Mouse (Mus musculus): ENCODE measurements around the gene Elmsan1. TPM values are rescaled to one million over a fixed set of nuclear protein-coding genes. Genes with fewer than 3 reads are reported as not detected.

The Elmsan1 gene
- total RNA-seq, 2 experiments from 2014 or later, result 11.5 to 14.1 TPM

- no peak for ATAC-seq (replicated peaks; ENCODE audit: poor library complexity)
Observed at GRCm38 (mm10) chr12:84109924-84110323, 108.8 kb downstream of the Elmsan1 start.

- ATAC-seq (replicated peaks; ENCODE audit: poor library complexity), result peak; percentile 44
Observed at GRCm38 (mm10) chr12:84107692-84108091, 111.0 kb downstream of the Elmsan1 start.

DNA sequence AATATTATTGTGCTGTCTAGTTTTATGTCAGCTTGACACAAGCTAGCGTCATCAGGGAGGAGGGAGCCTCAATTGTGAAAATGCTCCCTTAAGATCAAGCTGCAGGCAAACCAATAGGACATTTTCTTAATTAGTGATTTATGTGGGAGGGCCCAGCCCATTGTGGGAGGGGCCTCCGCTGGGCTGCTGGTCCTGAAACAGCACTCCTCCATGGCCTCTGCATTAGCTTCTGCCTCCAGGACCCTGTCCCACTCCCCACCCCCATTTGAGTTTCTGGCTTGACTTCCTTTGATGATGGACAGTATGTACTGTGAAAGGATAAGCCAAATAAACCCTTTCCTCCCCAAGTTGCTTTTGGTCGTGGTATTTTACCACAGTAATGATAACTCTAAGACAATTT lies 111.7 kb downstream of the Elmsan1 start:
- no peak for ATAC-seq (replicated peaks; ENCODE audit: poor library complexity)

GRCm38 (mm10) chr12:84101493-84101845 lies 117.2 kb downstream of the Elmsan1 start:
- no peak for ATAC-seq (replicated peaks; ENCODE audit: poor library complexity)

GRCm38 (mm10) chr12:84100604-84101492 lies 117.8 kb downstream of the Elmsan1 start, which contains the start of gene Acot6:
Acot6 (plus strand) TSS chr12:84100654.
- peak; percentile 83 for ATAC-seq (replicated peaks; ENCODE audit: poor library complexity)

DNA sequence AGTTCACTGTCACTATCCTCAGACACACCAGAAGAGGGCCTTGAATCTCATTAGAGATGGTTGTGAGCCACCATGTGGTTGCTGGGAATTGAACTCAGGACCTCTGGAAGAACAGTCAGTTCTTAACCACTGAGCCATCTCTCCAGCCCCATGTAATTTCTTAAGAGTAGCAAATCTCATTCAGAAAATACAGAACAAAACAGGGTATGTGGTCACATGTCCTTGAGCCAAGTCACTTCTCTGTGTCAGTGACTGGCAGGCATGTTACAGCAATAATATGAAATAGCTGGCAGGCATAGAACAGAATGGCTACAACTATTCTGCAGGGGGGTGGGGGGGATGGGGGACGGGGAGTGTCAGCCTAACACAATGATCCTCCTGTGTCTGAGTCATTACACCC lies 118.6 kb downstream of the Elmsan1 start:
- ATAC-seq (replicated peaks; ENCODE audit: poor library complexity), result no peak

DNA sequence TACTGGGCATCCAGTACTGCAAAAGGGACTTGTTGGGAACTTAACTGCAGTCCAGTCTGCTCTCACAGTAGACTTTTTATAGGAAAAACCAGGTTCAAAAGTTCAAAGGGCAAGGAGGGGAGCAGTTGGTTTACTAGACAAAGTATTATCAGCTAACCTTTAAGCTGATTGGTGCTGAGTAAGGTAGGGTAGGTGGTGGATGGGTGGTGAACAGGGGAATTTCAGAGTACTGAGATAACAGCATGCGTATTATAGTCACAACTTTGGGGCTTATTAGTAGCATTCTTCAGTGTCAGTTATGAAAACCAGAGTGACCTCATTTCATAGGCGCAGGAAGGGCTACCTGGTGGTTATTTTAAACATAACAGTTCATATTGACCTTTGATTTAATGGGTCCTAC lies 119.1 kb downstream of the Elmsan1 start:
- no peak for ATAC-seq (replicated peaks; ENCODE audit: poor library complexity)

Other genes starting within 250 kb of the Elmsan1 start
- not detected in 2 replicates for gene Heatr4, start 234.0 kb downstream of the Elmsan1 start, total RNA-seq (2015)
- gene Heatr4, start 234.0 kb downstream of the Elmsan1 start, total RNA-seq (2017), result not detected in 2 replicates
- 12.1 and 13.3 TPM in 2 replicates for gene Acot2, start 231.0 kb downstream of the Elmsan1 start, total RNA-seq (2015)
- 9.4 and 12.7 TPM in 2 replicates for gene Acot2, start 231.0 kb downstream of the Elmsan1 start, total RNA-seq (2017)
- 10.8 and 14.6 TPM in 2 replicates for gene Acot1, start 209.4 kb downstream of the Elmsan1 start, total RNA-seq (2015)
- 11.8 and 13.6 TPM in 2 replicates for gene Acot1, start 209.4 kb downstream of the Elmsan1 start, total RNA-seq (2017)
- 0.07 TPM in 1 of 2 replicates, not detected in the other for gene Acot4, start 180.5 kb downstream of the Elmsan1 start, total RNA-seq (2015)
- gene Acot4, start 180.5 kb downstream of the Elmsan1 start, total RNA-seq (2017), result 0.03 TPM in 1 of 2 replicates, not detected in the other
- not detected in 2 replicates for gene Gm49366, start 179.9 kb downstream of the Elmsan1 start, total RNA-seq (2015)
- gene Gm49366, start 179.9 kb downstream of the Elmsan1 start, total RNA-seq (2017), result not detected in 2 replicates
- not detected in 2 replicates for gene Acot3, start 166.7 kb downstream of the Elmsan1 start, total RNA-seq (2015)
- not detected in 2 replicates for gene Acot3, start 166.7 kb downstream of the Elmsan1 start, total RNA-seq (2017)
- not detected in 2 replicates for gene Acot5, start 149.6 kb downstream of the Elmsan1 start, total RNA-seq (2015)
- gene Acot5, start 149.6 kb downstream of the Elmsan1 start, total RNA-seq (2017), result not detected in 2 replicates
- 1.5 and 2.0 TPM in 2 replicates for gene Acot6, start 118.2 kb downstream of the Elmsan1 start, total RNA-seq (2015)
- gene Acot6, start 118.2 kb downstream of the Elmsan1 start, total RNA-seq (2017), result 1.7 and 2.0 TPM in 2 replicates
- gene Dnal1, start 104.5 kb downstream of the Elmsan1 start, total RNA-seq (2015), result 0.61 and 1.1 TPM in 2 replicates
- 0.41 and 0.75 TPM in 2 replicates for gene Dnal1, start 104.5 kb downstream of the Elmsan1 start, total RNA-seq (2017)
- gene Pnma1, start 70.4 kb downstream of the Elmsan1 start, total RNA-seq (2015), result 0.15 TPM in 2 replicates
- gene Pnma1, start 70.4 kb downstream of the Elmsan1 start, total RNA-seq (2017), result 0.24 and 0.62 TPM in 2 replicates
- gene Ptgr2, start 66.4 kb upstream of the Elmsan1 start, total RNA-seq (2015), result 15.6 and 20.5 TPM in 2 replicates
- gene Ptgr2, start 66.4 kb upstream of the Elmsan1 start, total RNA-seq (2017), result 58.3 and 69.6 TPM in 2 replicates
- gene Zfp410, start 98.0 kb upstream of the Elmsan1 start, total RNA-seq (2015), result 34.5 and 53.4 TPM in 2 replicates
- 33.8 and 43.4 TPM in 2 replicates for gene Zfp410, start 98.0 kb upstream of the Elmsan1 start, total RNA-seq (2017)
- 16.7 and 20.9 TPM in 2 replicates for gene Coq6, start 142.8 kb upstream of the Elmsan1 start, total RNA-seq (2015)
- gene Coq6, start 142.8 kb upstream of the Elmsan1 start, total RNA-seq (2017), result 10.3 and 18.9 TPM in 2 replicates
- 0.42 and 0.54 TPM in 2 replicates for gene Fam161b, start 143.0 kb upstream of the Elmsan1 start, total RNA-seq (2015)
- gene Fam161b, start 143.0 kb upstream of the Elmsan1 start, total RNA-seq (2017), result 0.57 and 1.0 TPM in 2 replicates
- 13.5 and 20.1 TPM in 2 replicates for gene Entpd5, start 190.1 kb upstream of the Elmsan1 start, total RNA-seq (2015)
- 18.4 and 23.7 TPM in 2 replicates for gene Entpd5, start 190.1 kb upstream of the Elmsan1 start, total RNA-seq (2017)
- 2.5 and 3.6 TPM in 2 replicates for gene Bbof1, start 190.2 kb upstream of the Elmsan1 start, total RNA-seq (2015)
- 3.0 and 12.4 TPM in 2 replicates for gene Bbof1, start 190.2 kb upstream of the Elmsan1 start, total RNA-seq (2017)
- 28.4 and 33.5 TPM in 2 replicates for gene Rnf113a2, start 198.3 kb upstream of the Elmsan1 start, total RNA-seq (2015)
- gene Rnf113a2, start 198.3 kb upstream of the Elmsan1 start, total RNA-seq (2017), result 27.4 and 31.9 TPM in 2 replicates
- 16.3 and 17.2 TPM in 2 replicates for gene Aldh6a1, start 232.1 kb upstream of the Elmsan1 start, total RNA-seq (2015)
- 9.1 and 12.0 TPM in 2 replicates for gene Aldh6a1, start 232.1 kb upstream of the Elmsan1 start, total RNA-seq (2017)
- 10.1 and 15.8 TPM in 2 replicates for gene Lin52, start 232.5 kb upstream of the Elmsan1 start, total RNA-seq (2015)
- gene Lin52, start 232.5 kb upstream of the Elmsan1 start, total RNA-seq (2017), result 14.2 and 21.0 TPM in 2 replicates

Measured in megakaryocyte progenitor cell, adult 5-6 weeks (primary cell).